Mouse (Mus musculus): ENCODE data around the gene Armc3.

GRCm38 (mm10) chr2:19310498-19310897 lies 111.4 kb downstream of the Armc3 start:
- no peak for TF ChIP-seq CTCF (IDR thresholded peaks at IDR 0.05)
- TF ChIP-seq EP300 (IDR thresholded peaks at IDR 0.05; ENCODE audit: insufficient read depth, low read depth, low read length), result no peak
- TF ChIP-seq POLR2A (IDR thresholded peaks at IDR 0.05; ENCODE audit: insufficient read depth, low read depth, low read length), result no peak

Data from heart, adult 2 months (tissue).